Mouse (Mus musculus) ES-Bruce4 (cell line): ENCODE measurements at regions not wholly inside any gene's neighbourhood (a gene's known extent, or its start where the extent isn't known, plus 50 kb on each side); places are given as distances from the start of the nearest gene placed in this dataset.
A peak's percentile ranks its signal among the peaks of the same experiment; 100 is the strongest.
"Not testable (repeated sequence)": the region's sequence is repeated elsewhere in the genome, so short reads cannot be mapped to it uniquely, and the experiment has no call there.

Experiments used
- H3K27ac ChIP-seq: 2 replicates; pipeline ENCODE4 v1.5.1; 2012; ENCODE audit warnings: low read length, inconsistent platforms; ENCODE audit not compliant: insufficient read depth
- H3K27me3 ChIP-seq: 2 replicates; pipeline ENCODE4 v1.6.1; 2012; ENCODE audit warnings: mild to moderate bottlenecking, low read length, inconsistent platforms; ENCODE audit not compliant: control insufficient read depth, poor library complexity, insufficient read depth, severe bottlenecking
- H3K36me3 ChIP-seq: 2 replicates; pipeline ENCODE4 v1.6.1; 2012; ENCODE audit warnings: inconsistent platforms, mild to moderate bottlenecking, low read length, moderate library complexity; ENCODE audit not compliant: control insufficient read depth, poor library complexity, insufficient read depth, severe bottlenecking
- H3K4me1 ChIP-seq: one replicate; pipeline ENCODE4 v1.8.1; 2011; ENCODE audit warnings: low read length; ENCODE audit not compliant: control insufficient read depth, insufficient read depth
- H3K4me3 ChIP-seq: 2 replicates; pipeline ENCODE4 v1.5.1; 2011; ENCODE audit warnings: low read depth, mild to moderate bottlenecking, low read length
- H3K9ac ChIP-seq: 2 replicates; pipeline ENCODE4 v1.6.1; 2012; ENCODE audit warnings: low read depth, mild to moderate bottlenecking, inconsistent platforms; ENCODE audit not compliant: poor library complexity, severe bottlenecking
- H3K9me3 ChIP-seq: replicated peaks from 2 replicates; pipeline ENCODE4 v1.6.1; 2012; ENCODE audit warnings: mild to moderate bottlenecking, low read length, inconsistent platforms; ENCODE audit not compliant: control insufficient read depth, poor library complexity, insufficient read depth, severe bottlenecking
- CTCF ChIP-seq: IDR thresholded peaks from one replicate; pipeline ENCODE4 v1.8.1; 2011; ENCODE audit warnings: low read depth, low read length
- EP300 ChIP-seq: IDR thresholded peaks from 2 replicates; pipeline ENCODE4 v1.6.1; 2011; ENCODE audit warnings: low read depth, low read length; ENCODE audit not compliant: insufficient read depth
- POLR2A ChIP-seq: IDR thresholded peaks from one replicate; pipeline ENCODE4 v1.8.1; 2011; ENCODE audit warnings: low read length; ENCODE audit not compliant: insufficient read depth

DNA sequence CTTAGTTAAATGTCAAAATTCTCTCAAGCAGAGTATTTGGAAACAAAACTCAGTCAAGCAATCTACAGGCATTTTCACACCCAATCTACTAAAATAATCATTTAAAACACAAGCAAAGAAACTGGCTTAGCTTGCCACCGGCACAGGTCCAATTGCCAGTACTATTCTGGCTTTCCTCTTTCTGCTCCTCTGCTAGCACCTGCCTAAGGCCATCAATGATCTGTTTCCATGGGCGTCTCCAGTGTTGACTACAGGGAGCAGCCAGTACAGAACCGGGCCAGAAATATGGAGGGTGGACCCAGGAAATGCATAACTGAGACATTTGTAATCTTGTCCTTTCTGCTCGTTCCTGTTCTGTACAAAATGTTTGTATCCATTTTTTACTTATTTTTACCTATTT lies 96.4 kb upstream of the C6 start:
- Histone ChIP-seq H3K9ac (no peak overlapping the region), H3K9me3 (no peaks in the 10 kb centered on the region), H3K27me3 (no peaks in the 10 kb centered on the region), H3K4me3 (no peak overlapping the region), H3K36me3 (no peaks in the 10 kb centered on the region), H3K4me1 (no peaks in the 10 kb centered on the region), H3K27ac (no peak overlapping the region)
- TF ChIP-seq CTCF (no peak), EP300 (no peak), POLR2A (no peak)

- Histone ChIP-seq H3K4me1 (no peaks in the 10 kb centered on the region), H3K27ac (no peak overlapping the region)
These were observed 85.3 kb upstream of the C6 start for GRCm38 (mm10) chr15:4641666-4642065.

DNA sequence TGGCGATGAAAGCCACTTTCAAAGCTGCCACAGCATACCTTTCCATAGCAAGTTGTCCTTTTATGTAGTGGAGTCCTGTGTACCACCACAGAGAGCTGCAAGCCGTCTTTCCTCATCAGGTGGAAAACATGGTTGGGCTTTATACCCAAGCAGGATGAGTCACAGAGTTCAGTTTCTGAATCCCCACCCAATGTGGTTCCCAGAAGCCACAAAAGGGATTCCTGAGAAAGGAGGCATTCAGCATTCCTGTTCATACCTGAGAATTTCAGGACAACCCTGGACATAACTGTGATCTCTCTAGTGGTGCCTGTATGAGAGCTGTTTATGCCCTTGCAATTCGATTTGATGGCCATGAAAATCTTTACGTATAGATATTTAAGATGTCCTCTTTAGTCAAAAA lies 84.1 kb upstream of the C6 start:
- H3K4me1 ChIP-seq = no peaks in the 10 kb centered on the region
- no peaks in the 10 kb centered on the region for H3K9me3 ChIP-seq
- H3K27me3 ChIP-seq = no peaks in the 10 kb centered on the region
- H3K27ac ChIP-seq = no peak overlapping the region
- H3K36me3 ChIP-seq = no peaks in the 10 kb centered on the region
- TF ChIP-seq CTCF (no peak), EP300 (no peak), POLR2A (no peak)
- H3K9ac ChIP-seq = no peak overlapping the region
- no peak overlapping the region for H3K4me3 ChIP-seq

More at GRCm38 (mm10) chr15:4641666-4642065, 85.3 kb upstream of the C6 start:
- H3K9me3 ChIP-seq = no peaks in the 10 kb centered on the region
- TF ChIP-seq CTCF = no peak
- TF ChIP-seq EP300 = no peak
- no peak overlapping the region for H3K4me3 ChIP-seq
- H3K27me3 ChIP-seq = no peaks in the 10 kb centered on the region
- H3K36me3 ChIP-seq = no peaks in the 10 kb centered on the region
- no peak overlapping the region for H3K9ac ChIP-seq

- Histone ChIP-seq H3K4me1 (no peaks in the 10 kb centered on the region), H3K36me3 (no peaks in the 10 kb centered on the region), H3K4me3 (no peak overlapping the region), H3K27ac (no peak overlapping the region), H3K9me3 (no peaks in the 10 kb centered on the region), H3K27me3 (no peaks in the 10 kb centered on the region), H3K9ac (no peak overlapping the region)
- TF ChIP-seq POLR2A (no peak), CTCF (no peak), EP300 (no peak)
These were observed 82.9 kb upstream of the C6 start for GRCm38 (mm10) chr15:4643888-4644606.

- no peaks in the 10 kb centered on the region for H3K4me1 ChIP-seq
- no peak overlapping the region for H3K27ac ChIP-seq
- no peaks in the 10 kb centered on the region for H3K9me3 ChIP-seq
- H3K36me3 ChIP-seq = no peaks in the 10 kb centered on the region
- H3K9ac ChIP-seq = no peak overlapping the region
- no peak overlapping the region for H3K4me3 ChIP-seq
- no peaks in the 10 kb centered on the region for H3K27me3 ChIP-seq
- TF ChIP-seq CTCF = no peak
- TF ChIP-seq EP300 = no peak
- TF ChIP-seq POLR2A = no peak
These were observed 78.3 kb upstream of the C6 start for GRCm38 (mm10) chr15:4648626-4649025.

DNA sequence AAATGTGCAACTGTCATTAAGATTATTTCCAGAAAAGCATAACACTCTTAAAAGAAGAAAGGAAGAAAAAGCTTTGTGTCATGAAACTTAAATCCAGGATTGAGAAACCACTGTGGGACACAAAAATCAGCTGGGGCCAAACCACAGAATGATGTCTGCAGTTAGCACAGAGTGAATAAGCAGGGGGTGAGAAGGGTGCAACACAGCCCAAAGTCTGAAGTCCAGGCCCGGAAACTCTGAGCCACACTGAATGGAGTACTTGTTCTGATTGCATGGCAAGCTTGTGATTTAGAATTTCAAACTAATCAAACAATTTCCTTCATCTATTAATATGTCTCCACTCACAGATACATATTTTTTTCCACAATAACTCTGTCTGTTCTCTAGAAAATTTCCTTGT lies 73.3 kb upstream of the C6 start:
- H3K27ac ChIP-seq = no peak overlapping the region
- TF ChIP-seq CTCF = no peak
- TF ChIP-seq POLR2A = no peak
- no peak for TF ChIP-seq EP300
- no peaks in the 10 kb centered on the region for H3K36me3 ChIP-seq
- no peak overlapping the region for H3K4me3 ChIP-seq
- H3K27me3 ChIP-seq = no peaks in the 10 kb centered on the region
- no peaks in the 10 kb centered on the region for H3K4me1 ChIP-seq
- no peaks in the 10 kb centered on the region; the same call in 1 of the 2 replicates for H3K9me3 ChIP-seq
- no peak overlapping the region for H3K9ac ChIP-seq

DNA sequence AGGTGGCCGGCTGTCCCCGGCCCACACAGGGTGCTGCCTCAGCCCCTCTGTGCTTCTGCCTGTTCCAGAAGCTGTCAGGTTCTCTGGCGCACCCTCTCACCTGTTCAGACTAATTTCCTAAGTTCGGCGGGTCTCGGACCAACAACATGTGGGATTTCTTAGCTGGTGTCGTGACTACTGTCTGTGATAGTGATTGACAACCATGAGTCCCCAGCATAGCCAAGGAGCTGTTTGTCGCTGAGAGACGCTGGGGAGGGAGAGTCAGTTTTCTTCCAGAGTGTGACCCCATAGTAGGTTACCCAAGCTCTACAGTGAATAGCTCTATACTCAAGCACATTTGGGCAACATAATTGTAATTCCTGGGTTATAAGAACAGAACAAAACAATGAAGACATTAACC lies 54.1 kb upstream of the C6 start:
- not testable (repeated sequence) for H3K27ac ChIP-seq, H3K27me3 ChIP-seq, H3K36me3 ChIP-seq, H3K4me1 ChIP-seq, H3K9ac ChIP-seq, H3K9me3 ChIP-seq
- H3K4me3 ChIP-seq = peak overlapping the region; percentile 47
